Mouse (Mus musculus) stomach, embryonic 14.5 days (tissue): Measurements from ENCODE around the gene Rabgap1l. TPM values are rescaled to one million over a fixed set of nuclear protein-coding genes. Genes with fewer than 3 reads are reported as not detected.

Source experiments
- ATAC-seq: fragments of 200-750 bp; cut with Nextera tagmentation; 2 replicates; pipeline ENCODE4 v1.8.0; 2017; ENCODE audit warnings: low read depth, moderate TSS enrichment; ENCODE audit not compliant: insufficient number of reproducible peaks, insufficient read depth, low FRiP score
- H3K27ac ChIP-seq: fragments of 300-500 bp; sonication (generic); 2 replicates; pipeline ENCODE4 v1.5.1; 2014; ENCODE audit warnings: mild to moderate bottlenecking, low read length, moderate library complexity, mixed read lengths
- H3K27me3 ChIP-seq: fragments of 300-500 bp; sonication (generic); 2 replicates; pipeline ENCODE4 v1.6.1; 2014; ENCODE audit warnings: low read length, control low read depth, mixed read lengths; ENCODE audit not compliant: control insufficient read depth, insufficient read depth
- H3K36me3 ChIP-seq: fragments of 300-500 bp; sonication (generic); 2 replicates; pipeline ENCODE4 v1.6.1; 2014; ENCODE audit warnings: mild to moderate bottlenecking, control low read depth, low read length, moderate library complexity, mixed read lengths; ENCODE audit not compliant: control insufficient read depth, insufficient read depth
- H3K4me1 ChIP-seq: fragments of 300-500 bp; sonication (generic); 2 replicates; pipeline ENCODE4 v1.6.1; 2014; ENCODE audit warnings: low read length, control low read depth, mixed read lengths; ENCODE audit not compliant: control insufficient read depth, insufficient read depth
- H3K4me2 ChIP-seq: fragments of 300-500 bp; sonication (generic); replicated peaks from 2 replicates; pipeline ENCODE4 v1.6.1; 2014; ENCODE audit warnings: low read depth, low read length, control low read depth
- H3K4me3 ChIP-seq: fragments of 300-500 bp; sonication (generic); 2 replicates; pipeline ENCODE4 v1.5.1; 2014; ENCODE audit warnings: low read depth, low read length, control low read depth
- H3K9ac ChIP-seq: fragments of 300-500 bp; sonication (generic); replicated peaks from 2 replicates; pipeline ENCODE4 v1.6.1; 2014; ENCODE audit warnings: low read depth, mild to moderate bottlenecking, control low read depth, low read length, moderate library complexity, mixed read lengths
- H3K9me3 ChIP-seq: fragments of 300-500 bp; sonication (generic); 2 replicates; pipeline ENCODE4 v1.6.1; 2016; ENCODE audit warnings: low read depth, low read length, control low read depth; ENCODE audit not compliant: control insufficient read depth
- WGBS: fragments of 180-500 bp; shearing (Covaris S2); extraction: QIAGEN DNeasy Blood & Tissue Kit; methylation state at CpG from one replicate; pipeline ENCODE4 v1.1.7; 2014; 5-methylcytosine and 5-hydroxymethylcytosine counted together
- polyA plus RNA-seq: library from polyadenylated mRNA; unstranded; fragments of >200 nt; fragmentation: Nextera tagmentation; extraction: Ambion mirVana; gene quantifications from 2 replicates; pipeline ENCODE4 v1.2.1, GENCODE M21; 2014

Rabgap1l gene
- polyA plus RNA-seq, 1 experiment from 2014 or later: 26.7 TPM

DNA sequence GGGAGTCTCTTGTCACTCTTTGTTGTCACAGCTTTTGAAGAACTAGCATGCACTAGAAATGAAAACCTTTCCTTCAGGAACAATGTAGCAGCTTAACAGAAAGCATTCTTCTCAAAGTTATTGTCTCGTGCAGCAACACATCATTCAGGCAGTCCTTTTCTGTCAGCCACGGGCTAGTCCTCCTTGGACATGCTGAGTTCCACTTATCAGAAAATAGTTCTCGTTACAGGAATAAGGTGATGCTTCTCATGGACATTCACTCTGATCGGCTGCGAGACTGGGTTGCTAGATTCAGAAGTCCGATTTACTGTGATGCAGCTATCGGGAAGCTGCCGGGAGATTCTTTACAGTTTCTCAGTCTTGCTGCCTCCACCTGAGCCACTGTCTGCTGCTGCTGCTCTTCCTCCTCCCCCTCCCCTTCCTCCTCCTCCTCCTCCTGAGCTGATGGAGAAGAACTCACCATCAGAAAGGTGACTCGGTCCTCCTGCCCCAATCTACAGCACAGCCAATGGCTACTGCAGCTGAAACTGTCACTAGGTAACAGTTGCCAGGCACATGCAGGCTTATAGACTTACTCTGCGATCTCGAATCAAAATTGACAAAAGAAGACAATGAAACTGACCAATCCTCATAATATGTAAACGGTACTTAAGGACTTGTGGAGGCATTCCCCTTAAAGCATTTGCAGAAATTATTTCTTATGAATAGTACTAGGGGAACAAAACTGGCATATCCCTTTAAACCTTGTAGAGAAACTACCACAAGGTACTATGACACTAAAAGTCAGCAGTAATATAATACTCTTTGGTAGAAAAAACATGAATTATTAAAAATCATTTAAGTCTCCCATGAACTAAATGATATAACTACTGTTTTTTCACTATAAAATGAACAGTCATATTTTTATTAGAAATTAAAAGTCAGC lies 213.4 kb downstream of the Rabgap1l start:
- Histone ChIP-seq H3K27me3 (no peaks in the 10 kb centered on the region), H3K9me3 (no peaks in the 10 kb centered on the region), H3K36me3 (no peaks in the 10 kb centered on the region), H3K27ac (no peak overlapping the region), H3K4me3 (no peak overlapping the region), H3K4me1 (no peaks in the 10 kb centered on the region), H3K4me2 (no peak overlapping the region), H3K9ac (no peak overlapping the region)
- ATAC-seq: no peak
- 60% methylated on average over 12 of the region's 12 CpGs for WGBS

DNA sequence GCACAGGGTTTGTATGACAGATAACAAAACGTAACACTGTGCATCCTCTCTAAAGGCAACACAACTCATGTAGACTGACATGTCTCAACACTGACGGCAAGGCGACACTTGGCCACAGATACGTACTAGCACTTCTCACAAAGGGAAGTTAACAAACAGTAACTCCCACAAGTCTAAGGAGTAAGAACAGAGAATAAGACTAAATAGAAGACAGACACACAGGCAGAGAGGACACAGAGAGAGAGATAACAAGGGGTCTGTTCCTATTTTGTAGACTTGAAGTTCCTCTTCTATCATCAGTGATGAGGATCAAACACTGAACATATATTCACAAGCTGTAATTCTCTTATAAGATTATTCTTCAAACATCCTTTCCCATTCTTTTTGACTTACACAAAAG lies 216.9 kb downstream of the Rabgap1l start:
- H3K27me3 ChIP-seq: no peaks in the 10 kb centered on the region
- no peak overlapping the region for H3K9ac ChIP-seq
- no peaks in the 10 kb centered on the region for H3K4me1 ChIP-seq
- H3K4me2 ChIP-seq: no peak overlapping the region
- 83% methylated on average over 4 of the region's 4 CpGs for WGBS
- no peak overlapping the region for H3K27ac ChIP-seq
- H3K36me3 ChIP-seq: no peaks in the 10 kb centered on the region
- H3K4me3 ChIP-seq: no peak overlapping the region
- no peak for ATAC-seq
- no peaks in the 10 kb centered on the region for H3K9me3 ChIP-seq

DNA sequence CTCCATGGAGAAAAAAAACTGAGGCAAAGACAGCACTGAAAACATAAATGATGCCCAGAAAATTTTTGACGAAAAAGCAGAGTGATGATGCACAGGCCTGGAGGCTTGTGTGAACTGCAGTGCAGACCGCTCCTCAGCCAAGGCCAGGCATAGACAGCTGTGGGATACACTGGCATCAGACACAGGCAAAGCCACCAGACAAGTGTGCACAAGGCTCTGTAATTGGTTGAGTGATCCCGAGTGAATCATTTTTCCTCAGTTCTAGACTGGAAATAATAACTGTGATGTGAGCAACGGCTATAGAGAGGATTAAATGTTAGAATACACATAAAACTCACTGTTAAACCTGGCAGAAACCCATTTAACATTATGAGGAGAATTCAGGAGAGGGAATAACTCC lies 219.0 kb downstream of the Rabgap1l start:
- WGBS: 61% methylated on average over 4 of the region's 4 CpGs

DNA sequence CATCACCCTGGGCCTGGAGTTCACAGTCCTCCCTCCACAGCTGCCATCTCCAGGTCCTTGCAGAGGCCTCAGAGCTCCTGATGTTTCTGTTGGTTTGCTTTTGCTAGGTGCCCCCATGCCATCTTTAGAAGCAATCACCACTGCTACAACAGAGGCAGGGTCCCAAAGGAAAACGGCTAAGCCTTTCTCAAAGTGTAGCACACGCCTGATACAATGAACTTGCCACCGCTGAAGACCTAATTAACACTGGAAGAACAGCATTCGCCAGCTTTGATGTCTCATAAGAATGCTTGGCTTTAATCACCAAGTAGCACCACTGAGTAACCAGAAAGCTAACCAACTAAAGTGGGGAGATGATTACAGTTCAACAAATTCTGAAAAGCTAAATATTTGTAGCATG lies 226.6 kb downstream of the Rabgap1l start:
- ATAC-seq: no peak
- Histone ChIP-seq H3K36me3 (no peaks in the 10 kb centered on the region), H3K4me2 (no peak overlapping the region), H3K9ac (no peak overlapping the region), H3K27me3 (no peaks in the 10 kb centered on the region), H3K4me1 (no peaks in the 10 kb centered on the region), H3K4me3 (no peak overlapping the region), H3K9me3 (no peaks in the 10 kb centered on the region), H3K27ac (no peak overlapping the region)
- WGBS: 59% methylated on average over 4 of the region's 4 CpGs

More for the DNA sequence above, 219.0 kb downstream of the Rabgap1l start:
- H3K4me3 ChIP-seq: no peak overlapping the region
- no peak overlapping the region for H3K9ac ChIP-seq
- H3K9me3 ChIP-seq: no peaks in the 10 kb centered on the region
- no peaks in the 10 kb centered on the region for H3K27me3 ChIP-seq
- H3K4me2 ChIP-seq: no peak overlapping the region
- H3K36me3 ChIP-seq: no peaks in the 10 kb centered on the region
- ATAC-seq: no peak
- H3K27ac ChIP-seq: no peak overlapping the region
- H3K4me1 ChIP-seq: no peaks in the 10 kb centered on the region

DNA sequence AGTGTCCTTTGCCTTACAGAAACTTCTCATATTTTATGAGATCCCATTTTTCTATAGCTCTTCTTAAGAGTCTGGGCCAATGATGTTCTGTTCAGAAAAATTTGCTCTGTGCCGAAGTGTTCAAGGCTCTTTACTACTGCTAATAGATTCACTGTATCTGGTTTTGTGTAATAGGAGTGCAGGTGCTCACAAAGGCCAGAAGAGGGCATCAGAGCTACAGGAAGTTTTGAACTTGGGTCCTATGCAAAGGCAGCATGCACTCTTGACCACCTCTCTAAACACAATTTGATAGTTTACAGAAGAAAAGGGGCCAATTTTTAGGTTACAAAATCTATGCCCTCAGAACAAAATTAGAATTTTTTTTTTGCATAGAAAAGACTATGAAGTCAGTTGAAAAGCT lies 231.6 kb downstream of the Rabgap1l start:
- Histone ChIP-seq H3K36me3 (no peaks in the 10 kb centered on the region), H3K9ac (no peak overlapping the region), H3K4me1 (no peaks in the 10 kb centered on the region), H3K9me3 (no peaks in the 10 kb centered on the region), H3K27me3 (no peaks in the 10 kb centered on the region), H3K27ac (no peak overlapping the region), H3K4me3 (no peak overlapping the region), H3K4me2 (no peak overlapping the region)
- 58% methylated on average over 1 of the region's 1 CpGs for WGBS
- no peak for ATAC-seq

DNA sequence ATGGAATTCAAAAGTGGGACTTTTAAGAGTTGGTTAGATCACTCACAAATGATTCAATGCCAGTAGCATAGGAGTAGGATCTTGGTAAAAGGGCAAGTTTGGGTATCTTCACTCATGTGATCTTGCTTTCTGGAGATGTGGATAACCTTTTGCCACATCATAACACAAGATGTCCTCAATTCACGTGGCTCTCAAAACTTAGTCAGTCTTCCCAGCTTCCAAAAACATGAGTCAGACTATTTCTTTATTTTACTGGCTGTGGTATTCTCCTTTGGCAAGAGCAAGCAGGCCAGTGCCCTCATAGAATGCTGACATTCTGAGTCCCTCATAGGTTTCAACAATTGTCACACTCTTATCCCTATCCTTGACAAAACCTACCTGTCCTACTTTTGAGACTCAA lies 242.4 kb downstream of the Rabgap1l start:
- WGBS: 88% methylated on average over 1 of the region's 1 CpGs
- no peak overlapping the region for H3K9ac ChIP-seq
- no peak overlapping the region for H3K4me3 ChIP-seq
- H3K27ac ChIP-seq: no peak overlapping the region
- no peak overlapping the region for H3K4me2 ChIP-seq
- no peaks in the 10 kb centered on the region for H3K4me1 ChIP-seq
- no peak for ATAC-seq
- H3K9me3 ChIP-seq: no peaks in the 10 kb centered on the region
- H3K27me3 ChIP-seq: no peaks in the 10 kb centered on the region
- H3K36me3 ChIP-seq: no peaks in the 10 kb centered on the region

DNA sequence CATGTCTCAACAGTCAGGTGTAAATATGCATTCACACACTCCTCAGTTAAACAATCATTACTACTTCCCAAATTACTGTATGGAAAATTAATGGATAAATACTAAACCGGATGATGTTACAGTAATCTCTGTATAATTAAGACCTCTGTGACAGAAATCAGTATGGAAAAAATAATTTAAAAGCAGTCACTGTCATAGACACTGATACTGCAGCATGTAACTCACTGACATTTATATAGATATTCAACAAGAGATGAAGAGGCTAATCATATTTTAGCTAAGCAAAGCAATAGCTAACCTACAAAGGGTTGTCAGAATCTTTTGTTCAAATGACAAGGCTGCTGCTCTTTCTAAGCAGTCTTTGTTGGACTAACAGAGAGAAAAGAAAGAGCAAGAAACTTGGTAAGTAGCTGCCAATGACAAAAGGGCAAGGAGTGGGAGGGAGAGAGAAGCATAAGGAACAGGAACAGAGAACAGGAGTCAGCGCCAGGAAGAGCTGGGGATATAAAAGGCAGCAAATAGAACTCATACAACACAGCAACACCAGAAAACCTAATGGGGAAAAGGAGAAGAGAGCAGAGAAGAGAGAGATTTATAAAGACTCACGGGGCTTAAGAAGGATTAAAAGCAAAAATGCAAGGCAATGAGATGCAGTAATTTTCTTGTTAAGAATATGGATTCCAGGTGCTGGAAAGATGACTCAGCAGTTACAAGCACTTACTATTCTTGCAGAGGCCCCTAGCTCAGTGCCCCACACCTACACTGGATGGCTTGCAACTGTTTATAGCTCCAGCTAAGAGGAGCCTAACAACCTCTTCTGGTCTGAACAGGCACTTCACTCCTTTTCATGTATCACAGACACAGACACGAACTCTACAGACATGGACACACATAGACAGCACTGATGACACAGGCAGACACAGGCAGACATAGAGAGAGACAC lies 244.8 kb downstream of the Rabgap1l start:
- H3K36me3 ChIP-seq: no peaks in the 10 kb centered on the region
- H3K4me3 ChIP-seq: no peak overlapping the region
- no peak overlapping the region for H3K9ac ChIP-seq
- no peaks in the 10 kb centered on the region for H3K9me3 ChIP-seq
- ATAC-seq: no peak
- H3K4me1 ChIP-seq: no peaks in the 10 kb centered on the region
- no peaks in the 10 kb centered on the region for H3K27me3 ChIP-seq
- H3K27ac ChIP-seq: no peak overlapping the region
- WGBS: 54% methylated on average over 4 of the region's 4 CpGs
- no peak overlapping the region for H3K4me2 ChIP-seq

DNA sequence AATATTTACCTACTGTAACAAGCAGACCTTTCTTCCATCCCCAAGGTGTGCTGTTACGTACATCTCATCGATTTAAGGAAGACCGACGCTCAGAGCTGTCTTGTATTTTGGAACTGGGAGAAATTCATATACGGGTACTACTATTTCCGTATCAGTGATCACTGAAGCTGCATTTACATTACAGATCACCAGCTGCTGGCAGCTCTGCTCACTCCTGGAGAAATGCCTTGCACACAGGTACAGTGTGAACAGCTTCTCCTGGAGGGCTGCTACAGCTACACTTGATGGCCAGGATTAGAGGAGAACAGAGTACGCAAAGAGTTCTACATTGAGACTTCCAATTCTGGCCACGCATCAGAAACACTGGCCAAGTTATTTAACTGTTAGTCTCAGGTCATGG lies 257.4 kb downstream of the Rabgap1l start:
- no peak for ATAC-seq
- Histone ChIP-seq H3K27me3 (no peaks in the 10 kb centered on the region), H3K4me2 (no peak overlapping the region), H3K27ac (no peak overlapping the region), H3K36me3 (no peaks in the 10 kb centered on the region), H3K9ac (no peak overlapping the region), H3K9me3 (no peaks in the 10 kb centered on the region), H3K4me1 (no peaks in the 10 kb centered on the region), H3K4me3 (no peak overlapping the region)
- WGBS: 92% methylated on average over 8 of the region's 8 CpGs
